Mouse (Mus musculus) adipocyte (in vitro differentiated cells): Measurements from ENCODE around the gene Surf6.
A peak's percentile ranks its signal among the peaks of the same experiment; 100 is the strongest.

Experiments
- DNase-seq: peaks from one replicate; pipeline ENCODE4 v3.0.0-alpha.2; 2016; ENCODE audit warnings: low spot score

The Surf6 gene

DNA sequence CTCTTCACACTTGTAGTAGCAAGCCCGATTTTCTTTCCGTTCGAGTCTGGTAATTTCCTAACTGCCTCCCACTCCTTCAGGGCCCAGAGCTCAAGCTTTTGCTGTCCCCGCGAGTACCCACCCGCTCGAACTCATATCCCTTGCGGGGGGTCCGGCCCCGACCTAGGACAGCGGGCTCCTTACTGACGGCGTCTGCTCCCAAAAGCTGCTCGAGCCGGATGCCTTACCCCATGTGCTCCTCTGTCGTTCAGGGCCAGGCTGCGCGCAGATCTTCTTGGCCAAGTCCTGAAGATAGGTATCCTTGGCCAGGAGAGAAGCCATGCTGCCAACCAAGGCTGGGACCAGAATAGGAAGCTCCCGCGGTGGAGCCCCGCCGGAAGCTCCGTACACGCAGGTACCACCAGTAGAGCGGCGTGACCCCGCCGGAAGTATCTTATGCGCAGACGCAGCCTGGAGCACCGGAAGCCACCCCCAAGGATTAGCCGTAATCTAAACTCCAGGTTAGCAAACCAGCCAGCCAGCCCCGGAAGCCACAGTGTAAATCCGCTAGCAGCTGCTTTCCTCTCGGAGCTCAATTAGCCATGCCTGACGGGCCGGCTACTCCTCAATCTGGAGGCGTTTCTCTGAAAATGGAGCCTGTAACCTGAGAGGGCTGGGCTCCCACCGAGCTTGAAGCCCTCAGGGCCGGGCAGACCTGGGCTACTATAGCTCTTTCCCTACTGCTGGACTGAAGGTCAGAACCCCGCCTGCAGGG lies at the start of gene Surf6:
Gene Surf6 (minus strand): TSS at position 413 of the 754 bp plus-strand sequence.
- peak; percentile 94 for DNase-seq

DNA sequence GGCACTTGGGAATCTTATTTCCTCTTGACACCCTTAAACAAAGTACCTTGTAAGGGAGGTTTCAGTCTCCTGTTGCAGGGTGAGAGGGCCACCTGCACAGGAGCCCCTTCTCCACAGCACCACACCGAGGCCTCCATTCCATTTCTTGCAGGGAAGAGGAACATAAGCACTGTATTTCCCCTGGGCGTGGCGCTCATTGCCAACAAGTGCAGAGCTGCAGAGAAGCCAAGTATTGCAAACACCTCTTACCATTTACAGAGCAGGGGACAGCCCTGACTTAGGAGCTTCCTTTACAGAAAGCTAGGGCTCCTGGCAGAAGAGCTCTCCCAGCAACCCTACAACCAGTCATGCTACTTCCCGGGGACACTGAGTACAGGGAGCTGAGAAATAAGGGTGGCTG lies 49.5 kb upstream of the Surf6 start:
- DNase-seq, result no peak

DNA sequence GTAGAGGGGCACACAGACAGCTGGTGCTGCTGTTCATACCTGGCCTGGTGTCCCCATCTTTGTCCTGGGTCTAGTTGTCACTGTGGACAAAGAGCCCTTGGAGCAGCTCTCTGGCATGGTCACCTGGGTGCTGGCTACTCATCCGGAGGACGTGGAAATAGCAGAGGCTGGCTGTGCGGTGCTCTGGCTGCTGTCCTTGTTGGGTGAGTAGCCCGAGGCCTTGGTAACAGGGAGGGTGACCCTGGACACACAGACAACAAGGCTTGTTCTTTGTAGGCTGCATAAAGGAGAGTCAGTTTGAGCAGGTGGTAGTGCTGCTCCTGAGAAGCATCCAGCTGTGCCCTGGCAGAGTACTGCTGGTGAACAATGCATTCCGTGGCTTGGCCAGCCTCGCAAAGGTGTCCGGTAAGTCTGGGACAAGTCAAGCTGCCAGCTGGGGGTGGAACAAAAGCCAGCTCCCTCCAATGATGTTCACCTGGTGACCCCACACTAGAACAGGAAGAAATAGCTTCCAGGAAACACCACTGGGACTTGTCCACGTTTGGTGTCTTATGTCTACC lies 48.7 kb upstream of the Surf6 start:
- no peak for DNase-seq

DNA sequence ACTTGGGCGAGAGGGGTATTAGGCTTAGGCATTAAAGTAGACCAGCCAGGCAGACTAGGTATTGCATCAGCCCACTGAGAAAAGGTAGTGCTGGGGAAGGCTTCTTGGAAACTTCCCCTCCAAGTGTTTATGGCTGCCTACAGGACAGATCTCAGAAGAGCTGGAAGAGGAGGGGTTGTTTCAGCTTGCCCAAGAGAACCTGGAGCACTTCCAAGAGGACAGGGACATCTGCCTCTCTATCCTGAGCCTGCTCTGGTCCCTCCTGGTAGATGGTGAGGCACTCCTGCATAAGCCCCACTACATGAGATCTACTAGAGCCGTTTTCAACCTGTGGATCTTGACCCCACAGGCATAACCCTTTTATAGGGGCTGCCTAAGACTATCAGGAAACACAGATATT lies 47.7 kb upstream of the Surf6 start:
- no peak for DNase-seq

DNA sequence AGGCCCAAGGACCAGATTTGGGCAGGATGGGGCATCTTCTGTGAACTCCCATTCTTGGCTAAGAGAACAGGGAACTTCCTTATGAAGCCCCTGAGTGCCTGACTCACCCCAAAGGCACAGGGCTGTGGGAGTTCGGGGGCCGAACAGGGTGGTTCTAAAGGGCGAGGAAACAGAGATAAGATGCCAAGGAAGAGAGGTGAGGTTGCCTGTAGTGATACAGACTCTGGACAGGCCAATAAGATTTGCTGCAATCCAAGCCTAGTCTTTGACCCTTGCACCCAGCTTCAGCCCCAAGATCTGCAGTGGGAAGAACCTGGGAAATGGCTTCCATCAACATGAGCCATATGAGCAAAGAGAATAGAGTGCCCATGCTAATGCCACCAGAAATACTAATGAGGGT lies 40.6 kb upstream of the Surf6 start:
- no peak for DNase-seq

DNA sequence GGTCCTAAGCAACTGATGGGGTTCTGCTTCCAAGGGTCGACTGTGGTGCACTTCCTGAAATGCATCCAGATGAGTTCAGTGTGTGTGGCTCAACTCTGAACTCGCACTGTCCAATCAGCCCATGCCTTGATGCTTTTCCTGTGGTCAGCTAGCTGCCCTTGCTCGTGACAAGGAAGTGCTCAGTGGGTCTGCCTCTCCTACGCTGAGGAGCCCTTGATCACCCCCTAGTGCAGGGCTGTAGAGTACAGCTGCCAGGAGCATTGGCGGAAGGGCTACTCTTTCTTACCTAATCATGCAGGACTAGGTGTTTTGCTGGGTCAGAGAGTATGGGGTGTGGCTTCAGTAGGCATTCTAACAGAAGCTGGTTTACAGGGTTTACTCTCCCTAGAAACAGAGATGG lies 38.9 kb upstream of the Surf6 start:
- no peak for DNase-seq

DNA sequence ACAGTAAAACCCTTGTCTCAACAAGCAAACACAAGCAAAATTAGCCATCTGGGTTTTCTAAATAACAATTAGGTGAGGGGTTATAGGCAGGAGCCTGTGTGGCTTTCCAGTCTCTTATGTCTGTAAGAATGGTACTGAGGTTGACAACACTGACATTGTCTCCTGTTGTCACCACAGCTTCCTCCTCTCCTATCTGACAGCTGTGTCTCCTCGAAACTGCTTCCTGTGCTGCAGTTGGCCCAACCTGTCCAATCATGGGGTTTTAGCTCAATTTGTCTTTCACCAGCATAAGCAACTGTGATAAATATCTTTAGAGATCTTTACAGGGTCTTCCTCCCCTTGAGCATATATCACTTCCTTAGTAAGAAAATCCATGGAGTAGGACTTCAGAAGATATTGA lies 33.7 kb upstream of the Surf6 start:
- no peak for DNase-seq

DNA sequence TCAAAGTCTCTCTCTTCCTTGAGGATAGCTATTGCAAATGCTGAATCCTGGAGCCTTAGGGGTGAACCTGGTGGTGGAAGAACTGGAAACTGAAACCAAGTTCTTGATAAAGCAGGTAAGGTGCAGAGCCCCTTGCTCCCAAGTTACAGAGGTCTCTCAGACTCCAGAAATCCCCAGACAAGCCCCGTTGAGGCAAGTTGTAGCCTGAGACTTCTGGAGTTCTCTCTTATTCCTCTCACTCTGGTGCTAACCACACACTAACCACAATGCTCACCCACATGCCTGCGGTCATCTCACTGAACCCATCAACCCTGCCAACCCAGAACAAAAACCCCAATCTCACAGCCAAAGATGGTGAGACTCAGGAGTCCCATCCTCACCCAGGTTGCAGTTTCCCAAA lies 32.6 kb upstream of the Surf6 start:
- no peak for DNase-seq

DNA sequence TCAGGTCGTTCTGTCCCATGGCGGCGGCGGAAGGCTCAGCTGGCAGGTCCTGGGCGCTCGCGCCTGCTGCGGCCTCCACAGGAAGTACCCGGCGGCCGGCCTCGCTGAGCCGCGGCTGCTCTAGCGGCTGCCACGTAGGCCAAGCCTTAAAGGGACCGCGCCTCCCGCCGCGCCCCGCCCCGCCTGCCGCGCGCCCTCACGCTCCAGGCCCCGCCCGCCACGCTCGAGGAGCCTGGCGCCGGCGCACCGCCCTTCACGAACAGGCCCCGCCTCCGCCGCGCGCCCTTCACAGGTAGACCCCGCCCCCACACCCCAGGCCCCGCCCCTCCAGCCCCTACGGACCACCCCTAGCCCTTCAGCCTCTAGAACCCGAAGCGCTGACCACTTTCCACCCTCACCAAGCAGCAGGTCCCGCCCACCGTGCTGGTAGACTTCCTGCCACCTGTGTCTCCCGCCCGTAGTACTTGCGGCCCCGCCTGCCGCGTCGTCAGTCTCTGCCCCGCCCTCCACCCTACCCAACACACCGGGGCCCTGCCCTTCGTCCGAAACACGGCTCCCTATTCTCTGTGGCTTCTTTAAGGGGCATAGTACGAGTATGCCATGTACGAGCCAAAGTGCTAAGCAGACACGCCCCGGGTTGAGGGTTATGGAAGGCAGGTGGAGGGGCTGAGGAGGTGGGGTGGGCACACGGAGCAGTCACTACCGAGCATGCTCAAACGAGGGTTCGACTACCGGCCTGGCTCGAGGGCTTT lies 30.8 kb upstream of the Surf6 start, which contains the start of the genes Surf4 and Stkld1:
Gene Surf4 (minus strand): TSS at position 625 of the 752 bp plus-strand sequence.
Gene Stkld1 (plus strand): TSS at position 744 of the 752 bp plus-strand sequence.
- DNase-seq, result peak; percentile 86

DNA sequence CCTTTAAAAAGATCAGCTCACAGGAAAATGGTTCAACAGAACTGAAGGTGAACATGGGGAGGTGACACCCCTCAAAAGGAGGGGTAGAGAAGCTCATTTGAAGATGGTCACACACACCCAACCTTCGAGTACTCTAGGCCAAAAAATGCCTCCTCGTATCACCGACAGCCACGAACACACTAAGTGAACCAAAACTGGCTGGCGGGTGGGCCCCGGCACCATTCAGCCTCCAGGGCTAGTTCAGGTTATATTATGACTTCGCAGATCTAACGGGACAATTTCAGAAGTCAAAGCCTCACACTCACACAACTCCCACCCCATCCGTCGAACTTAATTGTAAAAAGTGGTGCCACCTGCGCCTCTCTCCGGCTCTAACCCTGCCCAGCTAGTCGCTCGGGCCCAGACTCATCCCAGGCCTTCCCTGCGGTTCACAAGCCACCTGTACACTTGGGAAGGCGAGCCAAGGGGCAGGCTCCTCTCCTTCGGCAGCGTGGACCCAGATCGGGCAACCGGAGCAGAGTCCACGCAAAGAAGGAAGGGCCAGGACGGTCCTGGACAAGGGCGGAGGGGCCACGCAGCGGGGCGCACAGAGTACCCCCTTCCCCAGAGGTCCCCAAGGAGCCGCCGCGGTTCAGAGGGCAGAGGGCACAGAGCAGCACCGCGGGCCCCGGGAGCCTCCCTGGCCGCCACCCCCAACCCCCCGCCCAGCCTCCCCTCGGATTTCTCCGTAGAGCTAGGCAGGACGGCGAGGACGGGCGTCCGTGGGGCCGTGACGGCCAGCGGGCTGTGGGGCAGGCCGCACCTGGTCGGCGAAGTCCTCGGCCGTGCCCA lies 30.0 kb upstream of the Surf6 start:
- DNase-seq, result no peak

DNA sequence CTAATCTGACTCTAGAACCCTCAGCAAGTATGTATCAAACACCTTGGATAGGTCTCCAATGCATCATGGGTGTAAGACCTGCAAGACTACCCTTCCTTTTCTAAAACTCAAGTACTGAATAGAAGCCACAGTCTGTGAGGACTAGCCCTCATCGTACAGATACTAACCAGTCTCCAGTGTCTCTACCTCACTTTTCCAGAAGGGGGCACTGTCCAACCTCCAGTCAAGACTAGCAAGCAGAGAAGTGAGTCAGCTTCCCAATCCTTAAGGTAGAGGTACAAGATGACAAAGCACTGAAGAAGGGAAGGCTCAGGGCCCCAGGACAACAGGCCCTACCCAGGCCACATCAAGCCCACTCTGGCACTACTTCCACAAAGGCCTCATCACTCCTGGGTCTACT lies 27.7 kb upstream of the Surf6 start:
- DNase-seq, result peak; percentile 76

DNA sequence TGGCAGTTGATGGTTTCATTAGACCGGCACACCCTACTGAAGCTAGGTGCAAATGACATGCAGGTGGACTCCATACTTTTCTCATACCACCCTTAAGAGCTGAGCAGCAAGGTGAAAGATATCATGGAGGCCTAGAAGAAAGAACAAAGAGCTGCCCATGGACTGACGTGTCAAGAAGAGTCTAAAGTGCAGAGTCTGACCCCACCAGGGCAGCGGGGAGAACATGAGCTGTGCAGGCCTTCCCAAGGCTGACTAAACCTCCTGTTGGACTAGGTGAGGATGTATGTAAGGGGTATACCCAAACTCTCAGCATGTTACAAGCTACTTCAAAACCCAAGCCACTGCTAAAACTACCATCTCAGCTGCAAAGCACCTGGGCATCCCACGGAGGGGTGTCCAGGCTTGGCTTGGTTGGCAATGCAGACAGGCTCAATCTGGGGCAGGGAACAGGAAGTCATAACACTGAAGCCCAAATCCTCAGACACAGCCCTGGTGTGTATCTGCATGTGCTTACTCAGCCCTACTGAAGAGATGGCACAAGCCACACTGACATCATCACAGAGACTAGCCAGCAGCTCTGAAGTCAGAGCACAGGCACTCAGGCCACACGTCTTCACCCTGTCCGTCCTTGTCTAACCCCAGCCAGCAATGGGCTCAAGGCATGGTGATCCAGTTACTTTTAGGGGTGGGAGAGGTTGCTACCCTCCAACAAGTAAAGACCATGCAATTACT lies 25.2 kb upstream of the Surf6 start:
- DNase-seq, result no peak

DNA sequence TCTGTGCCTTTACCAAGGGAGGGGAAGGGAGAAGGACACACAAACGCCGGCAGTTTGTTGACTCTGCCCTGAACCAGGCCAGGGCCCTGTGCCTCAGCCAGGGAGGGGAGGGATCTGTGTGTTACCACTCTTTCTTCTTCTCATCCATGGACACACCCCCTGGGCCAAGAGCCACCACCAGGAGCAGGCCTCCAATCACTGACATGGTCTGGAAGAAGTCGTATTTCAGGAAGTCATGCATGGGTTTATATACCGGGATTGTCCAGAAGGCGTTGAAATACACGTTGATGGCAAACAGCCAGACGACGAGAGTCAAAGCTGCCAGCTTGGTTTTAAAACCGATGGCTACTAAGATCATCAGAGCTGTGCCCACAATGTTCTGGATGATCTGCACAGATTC lies 19.1 kb upstream of the Surf6 start:
- peak; percentile 58 for DNase-seq

DNA sequence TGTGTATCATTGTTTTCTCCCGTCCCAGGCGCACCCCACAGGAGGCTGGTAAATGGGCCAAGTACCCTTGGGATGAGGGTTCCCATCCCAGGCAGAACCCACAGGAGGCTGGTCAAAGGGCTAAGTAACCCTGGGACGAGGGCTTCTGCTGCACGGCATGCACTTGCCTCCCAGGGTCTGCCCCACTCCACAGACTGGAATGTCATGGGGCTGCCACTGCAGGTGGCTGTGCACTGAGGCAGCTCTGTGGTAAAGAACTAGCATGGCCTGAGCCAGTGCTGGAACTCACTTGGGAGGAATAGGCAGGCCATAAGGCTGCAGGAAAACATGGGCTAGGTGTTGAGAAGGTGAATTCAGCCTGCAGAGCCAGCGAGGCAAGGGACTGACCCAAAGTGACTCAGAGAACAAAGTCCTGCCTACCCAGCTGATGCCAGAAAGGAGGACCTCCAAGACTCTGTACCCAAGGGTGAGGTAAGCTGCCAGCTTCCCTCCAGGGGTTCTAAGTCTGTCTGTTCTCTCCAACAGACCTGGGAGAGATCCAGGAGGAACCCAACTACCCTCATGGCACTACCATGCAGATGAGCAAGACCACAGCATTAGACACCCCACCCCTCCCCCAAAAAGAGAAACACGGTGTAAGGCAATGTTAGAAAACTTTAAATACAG lies 17.6 kb upstream of the Surf6 start:
- no peak for DNase-seq

DNA sequence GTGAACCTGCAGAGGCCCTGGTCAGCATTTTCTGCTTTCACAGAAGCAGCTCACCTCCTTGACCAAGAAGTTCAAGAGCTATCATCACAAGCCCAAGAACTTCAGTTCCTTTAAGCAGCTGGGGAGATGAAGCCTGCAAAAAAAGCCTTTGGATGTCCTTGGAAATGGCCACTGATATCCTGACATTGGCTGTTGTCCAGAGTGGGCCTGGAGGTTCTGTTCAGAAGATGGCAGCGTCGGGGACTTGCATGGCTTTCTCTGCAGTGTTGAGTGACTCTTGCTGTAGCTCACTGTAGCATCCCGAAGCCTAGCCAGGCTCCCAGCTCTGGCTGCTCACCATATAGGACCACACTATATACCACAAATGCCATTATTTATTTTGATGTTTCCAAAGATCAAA lies 17.0 kb upstream of the Surf6 start:
- DNase-seq, result no peak

DNA sequence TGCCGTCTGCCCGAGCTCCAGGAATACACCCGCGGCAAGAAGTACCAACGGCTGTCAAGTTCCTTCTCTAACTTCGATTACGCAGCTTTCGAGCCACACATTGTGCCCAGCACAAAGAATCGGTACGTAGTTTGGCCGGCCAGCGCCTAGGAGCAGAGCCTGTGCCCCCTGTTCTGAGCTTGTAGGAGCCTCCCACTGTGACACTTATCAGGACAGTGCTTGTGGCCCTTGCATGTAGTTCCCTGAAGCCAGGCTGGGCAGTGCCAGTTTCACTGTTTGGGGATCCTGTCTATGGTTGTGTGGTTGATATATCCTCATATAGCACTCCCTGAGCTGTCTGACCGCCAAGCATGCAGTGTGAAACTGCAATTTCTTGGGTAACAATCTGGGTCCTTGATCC lies 14.1 kb upstream of the Surf6 start:
- DNase-seq, result no peak

DNA sequence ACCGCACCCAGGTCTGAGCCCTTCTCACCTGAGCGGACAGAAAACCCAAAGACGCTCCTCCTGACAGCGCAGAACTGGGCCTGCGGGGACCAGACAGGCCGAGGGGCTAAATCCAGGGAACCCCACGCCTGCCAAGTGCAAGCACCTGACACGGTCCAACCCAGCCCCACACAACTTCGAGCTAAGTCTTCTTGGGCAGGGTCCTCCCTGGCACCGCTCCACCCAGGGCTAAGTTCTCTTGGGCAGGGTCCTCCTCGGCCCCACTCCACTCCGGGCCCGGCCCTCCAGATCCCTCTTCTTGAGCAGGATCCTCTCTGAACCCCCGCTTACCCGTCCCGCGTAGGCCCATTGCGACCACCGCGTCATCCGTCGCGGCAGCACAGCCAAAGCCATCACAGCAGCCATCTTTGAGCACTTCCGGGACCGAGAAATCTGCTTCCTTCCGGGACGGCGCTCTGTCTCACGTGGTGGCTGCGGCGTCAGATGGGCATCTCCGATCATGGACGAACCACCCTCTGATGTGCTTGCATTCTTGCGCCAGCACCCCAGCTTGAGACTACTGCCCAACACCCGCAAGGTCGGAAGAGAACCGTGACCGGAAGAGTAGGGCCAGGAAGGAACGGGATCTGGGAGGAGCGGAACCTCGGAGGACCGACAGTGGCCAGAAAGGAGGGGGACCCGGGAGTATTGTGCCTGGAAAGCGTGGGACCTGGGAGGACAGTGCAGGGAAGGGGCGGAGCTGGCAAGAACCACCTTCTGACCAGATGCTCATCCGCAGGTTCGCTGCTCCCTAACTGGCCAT lies 13.4 kb upstream of the Surf6 start, which contains the start of the genes Surf2 and Surf1:
Gene Surf2 (plus strand): TSS at position 441 of the 802 bp plus-strand sequence.
Gene Surf1 (minus strand): TSS at position 604 of the 802 bp plus-strand sequence.
- DNase-seq, result peak; percentile 84

DNA sequence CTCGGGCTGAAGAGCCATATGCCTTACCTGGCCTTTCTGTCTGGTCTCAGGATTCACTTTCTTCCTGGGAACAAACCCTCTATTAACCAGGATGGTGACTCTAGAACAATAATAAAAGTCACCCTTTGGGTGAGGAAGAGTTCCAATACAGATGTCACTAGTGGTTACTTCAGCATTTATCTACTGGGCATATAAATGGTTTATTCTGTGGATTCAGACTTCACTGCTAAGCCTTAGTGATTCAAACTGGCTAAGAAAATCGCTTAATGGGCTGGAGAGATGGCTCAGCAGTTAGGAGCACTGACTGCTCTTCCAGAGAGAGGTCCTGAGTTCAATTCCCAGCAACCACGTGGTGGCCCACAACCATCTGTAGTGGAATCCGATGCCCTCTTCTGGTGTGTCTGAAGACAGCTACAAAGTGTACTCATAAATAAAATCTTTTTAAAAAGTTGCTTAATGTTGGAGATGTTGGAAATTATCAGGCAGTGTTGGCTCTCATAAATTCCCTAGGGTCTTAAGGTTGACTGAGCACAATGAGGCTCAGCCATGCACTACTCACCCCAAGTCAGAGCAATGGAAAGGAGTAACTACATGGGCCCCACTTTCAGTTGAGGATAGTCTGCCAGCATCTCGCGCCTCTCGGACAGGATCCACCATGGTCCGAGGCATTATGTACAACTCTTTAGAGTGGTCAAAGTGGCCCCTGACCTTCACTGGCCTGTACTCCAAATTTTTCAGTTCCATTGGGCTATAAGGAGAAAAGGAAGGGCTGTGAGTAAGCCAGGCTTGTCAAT lies 11.7 kb upstream of the Surf6 start:
- DNase-seq, result no peak
